Mouse (Mus musculus) macrophage (primary cell): ENCODE measurements around the gene Kif26b. TPM values are rescaled to one million over a fixed set of nuclear protein-coding genes. Genes with fewer than 3 reads are reported as not detected.

ENCODE experiments used
- H3K27ac ChIP-seq: fragments of 350-480 bp; formaldehyde crosslinking; 2 replicates; pipeline ENCODE4 v1.9.0; 2021
- H3K36me3 ChIP-seq: fragments of 350-480 bp; formaldehyde crosslinking; 2 replicates; pipeline ENCODE4 v1.9.0; 2021; ENCODE audit errors: inconsistent target
- H3K4me3 ChIP-seq: fragments of 350-480 bp; formaldehyde crosslinking; 2 replicates; pipeline ENCODE4 v1.9.0; 2021; ENCODE audit errors: inconsistent target
- H3K79me2 ChIP-seq: fragments of 350-480 bp; formaldehyde crosslinking; 2 replicates; pipeline ENCODE4 v1.9.0; 2021; ENCODE audit errors: inconsistent target
- WGBS: methylation state at CpG from one replicate; pipeline ENCODE4 v1.1.7; 2026; ENCODE audit warnings: inconsistent platforms; ENCODE audit not compliant: missing documents; 5-methylcytosine and 5-hydroxymethylcytosine counted together
- polyA plus RNA-seq: library from polyadenylated mRNA; stranded (reverse); fragments of 250-400 nt; gene quantifications from 3 replicates; pipeline ENCODE4 v1.2.4, GENCODE M21; 2018; ENCODE audit warnings: inconsistent platforms

Gene Kif26b
- polyA plus RNA-seq, 1 experiment from 2014 or later, result not detected

DNA sequence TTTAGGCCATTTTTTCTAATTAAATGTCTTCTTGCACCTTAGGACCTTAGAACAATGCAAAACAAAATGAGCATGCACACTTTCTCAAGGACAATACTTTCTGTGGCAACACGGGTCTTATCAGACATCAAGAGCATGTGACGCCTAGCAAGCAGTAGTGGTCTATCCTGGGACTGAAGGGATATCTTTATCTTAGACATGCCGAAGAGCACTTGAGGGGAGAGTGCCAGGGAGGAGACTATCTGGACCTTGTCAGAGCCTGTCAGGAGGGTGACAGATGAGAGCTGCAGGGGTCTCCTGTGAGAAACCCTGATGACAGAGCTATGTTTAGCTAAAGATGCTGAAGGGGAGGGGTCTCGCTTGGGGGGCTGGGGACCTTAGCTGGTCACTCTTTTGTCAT, 116.0 kb downstream of the Kif26b start:
- Histone ChIP-seq H3K27ac (no peak overlapping the region), H3K4me3 (no peak overlapping the region), H3K79me2 (no peaks in the 10 kb centered on the region), H3K36me3 (no peaks in the 10 kb centered on the region)
- 75% methylated on average over 4 of the region's 4 CpGs for WGBS

DNA sequence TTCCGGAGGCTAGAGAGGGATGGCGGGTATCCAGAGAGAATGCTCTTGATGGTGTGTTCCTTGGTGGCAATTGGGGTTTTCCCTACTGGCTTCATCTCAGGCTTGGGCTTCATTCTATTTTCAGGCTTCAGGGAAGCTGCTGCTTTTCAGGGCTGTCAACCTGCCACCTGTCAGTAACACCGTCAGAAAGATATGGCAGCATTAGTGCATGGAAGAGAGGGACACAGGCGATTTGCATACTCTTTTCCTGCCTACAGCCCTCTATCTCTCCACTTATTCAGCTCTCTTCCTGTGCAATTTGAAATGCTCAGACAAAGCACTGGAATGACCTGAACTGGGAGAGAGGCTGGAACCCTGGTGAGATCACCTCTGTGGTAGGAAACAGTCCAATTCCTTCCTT, 117.7 kb downstream of the Kif26b start:
- Histone ChIP-seq H3K27ac (no peak overlapping the region), H3K4me3 (no peak overlapping the region), H3K36me3 (no peaks in the 10 kb centered on the region), H3K79me2 (no peaks in the 10 kb centered on the region)
- WGBS, result 86% methylated on average over 4 of the region's 4 CpGs

GRCm38 (mm10) chr1:178655525-178655924, 126.6 kb downstream of the Kif26b start:
- no peak overlapping the region for H3K4me3 ChIP-seq
- no peaks in the 10 kb centered on the region for H3K36me3 ChIP-seq
- no peaks in the 10 kb centered on the region for H3K79me2 ChIP-seq
- no peak overlapping the region for H3K27ac ChIP-seq
- WGBS, result 88% methylated on average over 4 of the region's 4 CpGs

DNA sequence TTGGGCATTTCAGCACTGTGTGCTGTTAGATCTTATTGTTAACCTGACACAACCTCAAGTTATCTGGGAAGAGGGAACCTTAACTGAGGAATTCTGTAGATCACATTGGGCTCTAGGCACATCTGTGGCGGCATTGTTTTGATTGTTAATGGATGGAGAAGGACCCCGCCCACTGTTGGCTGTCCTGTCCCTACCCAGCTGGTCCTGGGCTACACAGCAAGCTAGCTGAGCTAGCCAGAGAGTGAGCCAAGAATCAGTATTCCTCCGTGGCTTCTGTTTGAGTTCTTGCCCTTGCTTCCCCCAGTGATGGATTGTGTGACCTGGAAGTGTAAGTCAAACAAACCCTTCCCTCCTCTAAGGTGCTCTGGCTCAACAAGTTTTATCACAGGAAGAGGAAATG, 132.1 kb downstream of the Kif26b start:
- Histone ChIP-seq H3K36me3 (no peaks in the 10 kb centered on the region), H3K4me3 (no peak overlapping the region), H3K27ac (no peak overlapping the region), H3K79me2 (no peaks in the 10 kb centered on the region)
- WGBS, result 94% methylated on average over 3 of the region's 3 CpGs

- Histone ChIP-seq H3K27ac (no peak overlapping the region), H3K4me3 (no peak overlapping the region), H3K36me3 (no peaks in the 10 kb centered on the region), H3K79me2 (no peaks in the 10 kb centered on the region)
- whole genome bisulfite sequencing, result 95% methylated on average over 5 of the region's 5 CpGs
These were observed 132.6 kb downstream of the Kif26b start for GRCm38 (mm10) chr1:178661556-178661955.

DNA sequence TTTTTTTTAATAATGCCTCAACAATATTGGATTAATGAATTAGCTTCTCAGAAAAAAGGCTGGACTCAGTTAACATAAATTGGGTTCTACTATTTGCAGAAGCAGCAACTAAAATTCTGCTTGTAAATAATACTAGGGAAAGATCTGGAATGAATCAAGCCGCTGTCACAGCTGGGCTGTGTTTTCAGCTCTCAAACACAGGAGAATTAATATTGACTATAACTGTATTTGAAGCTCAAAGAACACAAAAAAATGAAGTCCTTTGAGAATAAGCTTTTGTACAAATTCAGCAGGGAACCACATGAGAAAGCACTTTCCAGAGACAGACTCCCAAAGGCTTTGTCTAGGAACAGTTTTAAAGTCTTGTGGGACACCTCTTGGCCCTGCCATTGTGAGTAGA, 134.6 kb downstream of the Kif26b start:
- no peak overlapping the region for H3K4me3 ChIP-seq
- H3K36me3 ChIP-seq, result no peaks in the 10 kb centered on the region
- H3K27ac ChIP-seq, result no peak overlapping the region
- H3K79me2 ChIP-seq, result no peaks in the 10 kb centered on the region
- WGBS, result 94% methylated on average over 1 of the region's 1 CpGs

DNA sequence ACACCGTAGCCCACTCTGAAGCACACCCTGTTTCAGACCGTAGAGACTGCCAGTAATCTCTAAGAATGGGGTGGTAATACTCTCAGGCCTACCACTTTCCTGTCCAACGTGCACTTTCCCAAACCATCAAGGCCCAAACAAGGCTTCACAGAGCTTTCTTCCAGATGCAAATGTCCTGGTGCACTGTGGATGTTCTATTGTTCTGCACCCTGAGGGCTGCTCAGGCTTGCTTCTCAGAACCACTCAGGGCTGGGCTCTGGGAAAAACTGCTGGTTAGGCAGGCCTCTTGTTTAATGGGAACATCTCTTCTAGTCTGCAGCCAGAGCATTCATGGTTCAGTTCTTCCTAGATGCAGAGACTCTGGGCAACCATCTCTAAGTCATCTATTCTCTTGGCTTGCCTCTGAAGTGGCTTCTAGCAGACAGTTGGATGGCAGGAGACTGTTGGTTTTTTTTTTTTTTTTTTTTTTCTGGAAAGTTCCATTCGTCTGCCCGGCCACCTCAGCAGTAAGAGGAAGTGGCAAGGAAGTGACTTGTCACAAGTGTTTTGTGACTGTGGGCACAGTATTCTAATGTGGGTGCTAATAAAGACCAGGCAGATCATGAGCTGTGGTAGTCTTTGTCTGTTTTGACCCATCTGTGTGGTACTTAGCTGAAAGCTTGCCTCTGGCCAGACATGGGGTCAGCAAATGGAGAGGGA, 135.5 kb downstream of the Kif26b start:
- 52% methylated on average over 5 of the region's 5 CpGs for WGBS
- Histone ChIP-seq H3K36me3 (no peaks in the 10 kb centered on the region), H3K4me3 (no peak overlapping the region), H3K79me2 (no peaks in the 10 kb centered on the region), H3K27ac (no peak overlapping the region)

- Histone ChIP-seq H3K27ac (no peak overlapping the region), H3K79me2 (no peaks in the 10 kb centered on the region), H3K36me3 (no peaks in the 10 kb centered on the region), H3K4me3 (no peak overlapping the region)
- 65% methylated on average over 7 of the region's 7 CpGs for WGBS
These were observed 137.6 kb downstream of the Kif26b start for GRCm38 (mm10) chr1:178666524-178666923.

DNA sequence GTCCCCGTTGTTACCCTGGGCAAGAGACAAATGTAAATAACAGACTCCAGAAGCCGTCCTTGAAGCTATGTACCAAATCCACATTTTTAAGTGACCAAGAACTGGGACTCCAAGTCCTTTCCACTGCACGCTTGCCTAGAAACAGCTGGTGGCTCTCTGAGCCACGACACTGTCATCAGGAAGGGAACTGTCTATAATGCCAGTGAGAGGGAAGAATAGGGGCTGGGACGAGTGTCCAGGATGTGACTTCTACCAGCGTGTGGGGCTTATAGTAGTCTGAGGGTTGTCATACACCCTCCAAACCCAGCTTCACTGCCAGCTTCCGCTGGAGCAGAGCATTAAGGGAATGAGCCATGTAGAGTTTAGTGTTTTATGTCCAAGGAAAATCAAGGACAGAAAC, 138.9 kb downstream of the Kif26b start:
- Histone ChIP-seq H3K27ac (no peak overlapping the region), H3K36me3 (no peaks in the 10 kb centered on the region), H3K4me3 (no peak overlapping the region), H3K79me2 (no peaks in the 10 kb centered on the region)
- WGBS, result 90% methylated on average over 7 of the region's 7 CpGs

DNA sequence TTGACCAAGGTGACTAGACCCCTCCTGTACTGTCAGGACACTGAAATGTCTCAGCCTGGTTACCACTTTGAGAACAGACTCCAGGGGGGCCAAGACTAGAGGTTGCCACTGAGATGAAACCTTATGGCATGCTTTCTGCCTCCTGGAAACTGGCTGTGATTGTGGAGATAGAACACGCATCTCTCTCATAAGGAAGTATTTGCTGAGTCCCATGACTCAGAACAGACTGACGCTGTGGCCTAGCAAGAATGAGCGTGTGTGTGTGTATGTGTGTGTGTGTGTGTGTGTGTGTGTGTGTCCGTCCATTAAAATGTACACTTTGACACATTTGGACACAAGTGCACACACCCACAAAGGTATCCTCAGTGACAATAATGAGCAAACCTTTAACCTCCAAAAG, 140.0 kb downstream of the Kif26b start:
- no peak overlapping the region for H3K27ac ChIP-seq
- H3K4me3 ChIP-seq, result no peak overlapping the region
- WGBS, result 98% methylated on average over 4 of the region's 4 CpGs
- H3K79me2 ChIP-seq, result no peaks in the 10 kb centered on the region
- no peaks in the 10 kb centered on the region for H3K36me3 ChIP-seq

DNA sequence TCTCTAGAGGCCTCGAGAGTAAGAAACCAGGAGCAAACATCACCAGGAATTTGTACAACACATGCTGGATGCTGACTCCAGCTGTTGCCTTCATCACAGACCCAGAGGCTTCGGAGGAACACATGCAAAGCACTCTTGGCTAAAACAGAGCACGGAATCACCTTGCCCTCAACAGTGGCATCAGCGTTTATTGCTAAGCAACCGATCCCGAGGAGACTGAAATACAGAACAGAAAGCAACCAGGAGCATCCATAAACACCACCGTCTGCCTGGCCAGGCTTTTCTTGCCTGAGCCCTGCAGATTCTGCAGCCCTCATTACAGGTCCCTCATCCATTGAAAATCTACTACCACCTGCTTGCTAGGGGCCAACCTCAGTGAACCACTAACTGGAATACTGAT, 144.1 kb downstream of the Kif26b start:
- 92% methylated on average over 7 of the region's 7 CpGs for WGBS
- no peak overlapping the region for H3K27ac ChIP-seq
- no peak overlapping the region for H3K4me3 ChIP-seq
- no peaks in the 10 kb centered on the region for H3K79me2 ChIP-seq
- no peaks in the 10 kb centered on the region for H3K36me3 ChIP-seq

GRCm38 (mm10) chr1:178673506-178673905, 144.6 kb downstream of the Kif26b start:
- Histone ChIP-seq H3K36me3 (no peaks in the 10 kb centered on the region), H3K27ac (no peak overlapping the region), H3K79me2 (no peaks in the 10 kb centered on the region), H3K4me3 (no peak overlapping the region)
- WGBS, result 96% methylated on average over 2 of the region's 2 CpGs

- 30% methylated on average over 3 of the region's 3 CpGs for WGBS
- peak overlapping the region; percentile 13 for H3K27ac ChIP-seq
These were observed 146.8 kb downstream of the Kif26b start for GRCm38 (mm10) chr1:178675542-178676252.

GRCm38 (mm10) chr1:178677160-178677559, 148.2 kb downstream of the Kif26b start:
- 90% methylated on average over 11 of the region's 12 CpGs for WGBS
- Histone ChIP-seq H3K27ac (no peak overlapping the region), H3K79me2 (no peaks in the 10 kb centered on the region), H3K36me3 (no peaks in the 10 kb centered on the region), H3K4me3 (no peak overlapping the region)

More at GRCm38 (mm10) chr1:178675542-178676252, 146.8 kb downstream of the Kif26b start:
- Histone ChIP-seq H3K79me2 (no peaks in the 10 kb centered on the region), H3K4me3 (no peak overlapping the region), H3K36me3 (no peaks in the 10 kb centered on the region)

DNA sequence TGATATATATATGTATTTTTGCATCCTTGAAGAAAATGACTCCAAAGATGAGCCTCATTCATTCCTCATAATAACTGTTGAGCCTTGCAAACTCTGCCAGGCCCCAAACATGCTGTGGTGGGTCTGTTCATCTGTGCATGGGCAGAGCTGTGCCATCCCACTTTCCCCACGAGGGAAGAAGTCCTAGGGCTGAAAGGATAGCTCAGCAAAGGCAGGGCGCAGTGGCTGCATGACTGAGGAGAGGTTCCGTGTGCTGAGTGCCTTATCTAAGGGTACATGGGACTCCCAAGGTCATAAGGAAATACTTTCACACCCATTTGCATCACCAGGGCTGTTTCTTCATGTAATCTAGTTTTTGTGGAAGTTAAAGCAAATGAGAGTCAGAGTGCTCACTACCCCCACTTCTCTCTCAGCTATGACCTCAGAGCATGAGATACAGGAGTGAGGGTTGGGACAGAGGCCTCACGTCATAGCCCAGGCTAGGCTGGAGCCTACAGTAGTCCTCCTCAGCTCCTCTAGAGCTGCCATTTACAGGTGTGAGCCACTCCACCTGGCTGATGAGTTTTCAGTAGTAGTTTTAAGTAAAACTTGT, 148.8 kb downstream of the Kif26b start:
- H3K79me2 ChIP-seq, result no peaks in the 10 kb centered on the region
- WGBS, result 82% methylated on average over 4 of the region's 4 CpGs

More for the DNA sequence above, 148.8 kb downstream of the Kif26b start:
- H3K27ac ChIP-seq, result no peak overlapping the region
- H3K36me3 ChIP-seq, result no peaks in the 10 kb centered on the region
- H3K4me3 ChIP-seq, result no peak overlapping the region
